ENCODE assay signal across 23 mouse cellular contexts in the genomic region with DNA sequence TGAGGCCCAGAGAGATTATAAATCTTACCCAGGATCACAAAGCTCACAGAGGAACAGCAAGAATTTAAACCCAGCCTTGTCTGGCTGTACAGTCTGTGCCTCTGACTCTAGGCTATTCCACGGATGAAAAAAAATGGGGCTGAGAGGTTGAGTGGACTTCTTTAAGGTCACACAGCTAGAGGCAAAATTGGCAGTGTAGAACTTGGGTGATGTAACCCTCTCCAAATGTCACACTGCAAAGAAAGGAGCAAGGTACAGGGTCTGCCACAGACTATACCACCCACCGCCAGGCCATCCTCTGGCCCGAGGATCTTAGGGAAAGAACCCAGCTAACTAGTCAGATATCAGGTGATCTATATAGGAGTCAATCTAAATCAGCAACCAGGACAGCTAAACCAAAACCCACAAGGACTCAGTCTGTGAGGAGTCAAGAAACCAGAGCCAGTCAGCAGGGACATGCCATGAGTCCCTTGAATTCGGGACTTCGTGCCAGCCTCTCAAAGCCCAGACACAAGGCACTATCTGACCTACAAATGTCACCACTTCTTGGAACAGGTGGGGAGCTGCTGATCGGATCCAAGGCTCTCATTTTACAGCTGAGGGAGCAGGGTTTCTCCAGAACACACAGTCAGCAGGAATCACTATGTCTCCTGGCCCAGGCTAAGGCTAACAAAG. TPM values are rescaled to one million over a fixed set of nuclear protein-coding genes. Genes with fewer than 3 reads are reported as not detected.
DNase-seq lines count a peak whose midpoint lies in the region; ATAC-seq and TF ChIP-seq lines count a peak whose summit lies in the region.
"Had no signal": no experiment of that assay in that cellular context is flagged by ENCODE, and none has a peak within 500 bp of the region (broad histone marks: within the 10 kb centered on the region; RNA-seq: fewer than 3 reads in every experiment).

No protein-coding gene starts in this region.

- no peak for ATAC-seq in neural tube, embryonic 12.5 days (ENCODE audit: low FRiP score, low read depth)
- ATAC-seq: liver, embryonic 12.5 days; lung, postnatal 0 days had no signal

- no peak for TF ChIP-seq CTCF in gastrocnemius, adult 2 months (IDR thresholded peaks at IDR 0.05)
- no peak for TF ChIP-seq CTCF in olfactory bulb, adult 2 months (IDR thresholded peaks at IDR 0.05; ENCODE audit: insufficient read depth, low read depth, low read length)

- H3K4me1 ChIP-seq in neural tube, embryonic 12.5 days: peaks cover 45% of the 10 kb centered on the region
- peaks cover 28% of the 10 kb centered on the region for H3K4me1 ChIP-seq in olfactory bulb, adult 2 months (ENCODE audit: control insufficient read depth, insufficient read depth, low read length)

- H3K36me3 ChIP-seq in neural tube, embryonic 12.5 days: peaks cover 27% of the 10 kb centered on the region
- H3K36me3 ChIP-seq: G1E; heart, embryonic 15.5 days; liver, embryonic 12.5 days had no signal

- H3K4me2 ChIP-seq in neural tube, embryonic 12.5 days (replicated peaks): peak overlapping the region; percentile 83; the same call in 1 of the 2 replicates
- H3K4me2 ChIP-seq: embryonic facial prominence, embryonic 12.5 days; heart, embryonic 15.5 days; liver, embryonic 12.5 days had no signal

- WGBS in neural tube, embryonic 12.5 days: 87% methylated on average over 6 of the region's 6 CpGs
- 60% methylated on average over 6 of the region's 6 CpGs for WGBS in olfactory bulb, adult 2 months

- no peak for TF ChIP-seq POLR2A in olfactory bulb, adult 2 months (IDR thresholded peaks at IDR 0.05; ENCODE audit: insufficient read depth, low read depth, low read length)

- H3K9ac ChIP-seq in neural tube, embryonic 12.5 days: no peak overlapping the region
- H3K9ac ChIP-seq: embryonic facial prominence, embryonic 12.5 days; heart, embryonic 15.5 days; liver, embryonic 12.5 days had no signal

- intact Hi-C loops in gastrocnemius, adult 2 months (cut with DNase I): no loop called here
- intact Hi-C loops in heart, postnatal 14 days (cut with DNase I): no loop called here

- DNase-seq in gastrocnemius, adult 2 months: peak; percentile 86
- DNase-seq in gastrocnemius, postnatal 4 days (ENCODE audit: low spot score in 2 of 2): no peak
- no peak for DNase-seq in neural tube, embryonic 10.5 days (ENCODE audit: extremely low spot score, low spot score)
- peak; percentile 78 to 85 for DNase-seq in cerebellum, postnatal 36 days
- no peak for DNase-seq in heart, postnatal 14 days
- DNase-seq in natural killer cell, adult 2 months (ENCODE audit: low spot score in 2 of 2): no peak
- DNase-seq: adrenal gland, postnatal 14 days; layer of hippocampus, adult 9-11 months; thymus, adult 2 months had no signal

- H3K27me3 ChIP-seq in neural tube, embryonic 12.5 days (replicated peaks): 0 out of 2 replicates have a peak, but pooled peaks cover 4% of the 10 kb centered on the region

- H3K27ac ChIP-seq in gastrocnemius, adult 2 months: peak overlapping the region; percentile 93
- no peak overlapping the region for H3K27ac ChIP-seq in neural tube, embryonic 12.5 days
- H3K27ac ChIP-seq in olfactory bulb, adult 2 months (ENCODE audit: insufficient read depth, low read depth, low read length): peak overlapping the region; percentile 8; the same call in 1 of the 2 replicates
- H3K27ac ChIP-seq: embryonic facial prominence, embryonic 12.5 days; heart, embryonic 15.5 days; kidney, postnatal 0 days; liver, embryonic 12.5 days had no signal

- H3K4me3 ChIP-seq in gastrocnemius, adult 2 months: peak overlapping the region; percentile 56
- H3K4me3 ChIP-seq in neural tube, embryonic 12.5 days: no peak overlapping the region
- no peak overlapping the region for H3K4me3 ChIP-seq in olfactory bulb, adult 2 months (ENCODE audit: insufficient read depth, low read depth, low read length)
- H3K4me3 ChIP-seq: embryonic facial prominence, embryonic 12.5 days; heart, embryonic 15.5 days; liver, embryonic 12.5 days had no signal

- no peaks in the 10 kb centered on the region for H3K9me3 ChIP-seq in neural tube, embryonic 12.5 days
- H3K9me3 ChIP-seq: embryonic facial prominence, embryonic 12.5 days; G1E; heart, embryonic 15.5 days; liver, embryonic 12.5 days had no signal

RNA-seq across cellular contexts. Expression of a gene that starts 4.0 kb away (rescaled TPM):
- 10 to 100 TPM; 19.4 to 34.7 TPM for total RNA-seq in gastrocnemius, adult 2 months (2021)
- 10 to 100 TPM; 55.8 to 95.9 TPM for total RNA-seq in gastrocnemius, postnatal 4 days (2021)
- polyA plus RNA-seq in neural tube, embryonic 12.5 days (2016; fragmentation: Nextera tagmentation; extraction: Ambion mirVana): 45.2 and 47.2 TPM in 2 replicates
- polyA plus RNA-seq in olfactory bulb, adult 2 months (2012; ENCODE audit: insufficient read depth, insufficient read length, low replicate concordance, missing spikeins): not detected in 2 replicates
- total RNA-seq in heart, postnatal 14 days (2021): 1 to 10 TPM; 4.3 to 5.2 TPM
- total RNA-seq: megakaryocyte-erythroid progenitor cell, adult 5-6 weeks; neutrophil, adult 5-6 weeks had no signal
- polyA plus RNA-seq: G1E had no signal

RNA-seq across cellular contexts. Expression of a gene that starts 17.1 kb away (rescaled TPM):
- total RNA-seq in gastrocnemius, adult 2 months (2021): 10 to 100 TPM; 17.6 to 18.9 TPM
- total RNA-seq in gastrocnemius, postnatal 4 days (2021): 10 to 100 TPM; 12.8 to 13.2 TPM
- 0.46 and 0.49 TPM in 2 replicates for polyA plus RNA-seq in neural tube, embryonic 12.5 days (2016; fragmentation: Nextera tagmentation; extraction: Ambion mirVana)
- not detected in 2 replicates for polyA plus RNA-seq in olfactory bulb, adult 2 months (2012; ENCODE audit: insufficient read depth, insufficient read length, low replicate concordance, missing spikeins)
- 10 to 100 TPM; 61.8 to 69.1 TPM for total RNA-seq in heart, postnatal 14 days (2021)
- total RNA-seq: G1E; left cerebral cortex, postnatal 25 days had no signal
- polyA plus RNA-seq: G1E had no signal

RNA-seq across cellular contexts. Expression of a gene that starts 37.4 kb away (rescaled TPM):
- total RNA-seq in gastrocnemius, adult 2 months (2021): 100 to 1,000 TPM; 123 to 129 TPM
- total RNA-seq in gastrocnemius, postnatal 4 days (2021): 100 to 1,000 TPM; 140 to 145 TPM
- polyA plus RNA-seq in neural tube, embryonic 12.5 days (2016; fragmentation: Nextera tagmentation; extraction: Ambion mirVana): 13.0 and 15.6 TPM in 2 replicates
- not detected in 2 replicates for polyA plus RNA-seq in olfactory bulb, adult 2 months (2012; ENCODE audit: insufficient read depth, insufficient read length, low replicate concordance, missing spikeins)
- 100 to 1,000 TPM; 130 to 137 TPM for total RNA-seq in heart, postnatal 14 days (2021)

RNA-seq across cellular contexts. Expression of a gene that starts 40.1 kb away (rescaled TPM):
- total RNA-seq in gastrocnemius, adult 2 months (2021): not detected
- total RNA-seq in gastrocnemius, postnatal 4 days (2021): not detected
- polyA plus RNA-seq in neural tube, embryonic 12.5 days (2016; fragmentation: Nextera tagmentation; extraction: Ambion mirVana): not detected in 2 replicates
- polyA plus RNA-seq in olfactory bulb, adult 2 months (2012; ENCODE audit: insufficient read depth, insufficient read length, low replicate concordance, missing spikeins): not detected in 2 replicates
- not detected for total RNA-seq in heart, postnatal 14 days (2021)
- total RNA-seq: adrenal gland, postnatal 14 days; G1E; gastrocnemius, postnatal 36 days; left cerebral cortex, postnatal 25 days; megakaryocyte-erythroid progenitor cell, adult 5-6 weeks; neutrophil, adult 5-6 weeks had no signal
- polyA plus RNA-seq: embryonic facial prominence, embryonic 12.5 days; forebrain, embryonic 11.5 days; G1E; heart, embryonic 15.5 days; intestine, embryonic 14.5 days; kidney, postnatal 0 days; liver, embryonic 12.5 days; thymus, adult 2 months had no signal

RNA-seq across cellular contexts. Expression of a gene that starts 57.4 kb away (rescaled TPM):
- not detected for total RNA-seq in gastrocnemius, adult 2 months (2021)
- under 1 TPM in 1 of 2 experiments, not detected in 1; 0.16 TPM for total RNA-seq in gastrocnemius, postnatal 4 days (2021)
- polyA plus RNA-seq in neural tube, embryonic 12.5 days (2016; fragmentation: Nextera tagmentation; extraction: Ambion mirVana): 0.20 and 0.22 TPM in 2 replicates
- not detected in 2 replicates for polyA plus RNA-seq in olfactory bulb, adult 2 months (2012; ENCODE audit: insufficient read depth, insufficient read length, low replicate concordance, missing spikeins)
- total RNA-seq in heart, postnatal 14 days (2021): 1 to 10 TPM in 1 of 2 experiments, under 1 TPM in 1; 0.68 to 1.3 TPM
- total RNA-seq: adrenal gland, postnatal 14 days; G1E; gastrocnemius, postnatal 36 days; left cerebral cortex, postnatal 25 days; megakaryocyte-erythroid progenitor cell, adult 5-6 weeks; neutrophil, adult 5-6 weeks had no signal
- polyA plus RNA-seq: forebrain, embryonic 11.5 days; G1E; intestine, embryonic 14.5 days; lung, postnatal 0 days had no signal

Comparison
In these comparisons a context has a peak if more than half of its experiments do, and no peak if none do; other contexts are left out.
1. DNase-seq: peak in gastrocnemius, adult 2 months (single experiment) and cerebellum, postnatal 36 days (2 of 2); none in gastrocnemius, postnatal 4 days (0 of 2), neural tube, embryonic 10.5 days (single experiment), heart, postnatal 14 days (0 of 2) and natural killer cell, adult 2 months (0 of 2).